Mouse (Mus musculus): ENCODE data around the gene Rdh16f1.

DNA sequence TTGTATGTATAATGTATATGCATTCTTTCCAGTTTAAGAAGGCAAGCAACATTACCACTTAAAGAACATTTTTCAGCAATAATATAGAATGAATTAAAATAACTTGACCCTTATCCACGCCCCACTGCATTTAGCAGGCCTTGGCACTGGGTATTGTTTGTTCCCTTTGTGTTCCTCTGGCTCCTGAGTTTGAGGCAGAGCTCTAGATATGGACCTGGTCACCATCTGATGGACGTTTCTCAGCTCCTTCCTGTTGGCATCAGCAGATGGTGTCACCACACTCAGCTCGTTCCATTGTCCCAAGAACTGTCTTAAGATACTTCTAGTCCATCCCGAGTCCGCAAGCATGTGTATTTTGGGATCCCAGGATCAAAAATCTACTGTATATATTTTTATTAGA, 42.6 kb downstream of the Rdh16f1 start:
- TF ChIP-seq CTCF (IDR thresholded peaks at IDR 0.05; ENCODE audit: low read depth) = no peak
- no peak for TF ChIP-seq EP300 (IDR thresholded peaks at IDR 0.05; ENCODE audit: low read depth)
